Mouse (Mus musculus) MEL (cell line): ENCODE measurements around the gene Camk1d.
"Not testable (repeated sequence)": the region's sequence is repeated elsewhere in the genome, so short reads cannot be mapped to it uniquely, and the experiment has no call there.

Experiments used
- CTCF ChIP-seq, 3 experiments: IDR thresholded peaks in 2 of 3; conservative IDR thresholded peaks in 1 of 3; 2 replicates each; pipeline ENCODE4 v1.5.1; 2011 to 2012; ENCODE audit warnings: low read length in 3 of 3, low read depth in 2 of 3, mild to moderate bottlenecking in 2 of 3, improper control_type of control experiment in 1 of 3, inconsistent platforms in 1 of 3, mixed read lengths in 1 of 3, moderate library complexity in 1 of 3; ENCODE audit not compliant: control insufficient read depth in 1 of 3, insufficient read depth in 1 of 3, poor library complexity in 1 of 3, severe bottlenecking in 1 of 3
- ETS1 ChIP-seq: IDR thresholded peaks from 2 replicates; pipeline ENCODE4 v1.6.1; 2012; ENCODE audit warnings: low read depth, mild to moderate bottlenecking, inconsistent platforms, low read length, improper control_type of control experiment, moderate library complexity
- NRF1 ChIP-seq: IDR thresholded peaks from 2 replicates; pipeline ENCODE4 v1.6.1; 2014; ENCODE audit warnings: low read depth, mild to moderate bottlenecking, inconsistent platforms, low read length, improper control_type of control experiment, moderate library complexity; ENCODE audit not compliant: poor library complexity, insufficient read depth, severe bottlenecking
- SIN3A ChIP-seq: IDR thresholded peaks from 2 replicates; pipeline ENCODE4 v1.6.1; 2012; ENCODE audit warnings: low read length, improper control_type of control experiment, inconsistent platforms
- TBP ChIP-seq: IDR thresholded peaks from 2 replicates; pipeline ENCODE4 v1.8.0; 2011; ENCODE audit warnings: low read depth, low read length, improper control_type of control experiment

DNA sequence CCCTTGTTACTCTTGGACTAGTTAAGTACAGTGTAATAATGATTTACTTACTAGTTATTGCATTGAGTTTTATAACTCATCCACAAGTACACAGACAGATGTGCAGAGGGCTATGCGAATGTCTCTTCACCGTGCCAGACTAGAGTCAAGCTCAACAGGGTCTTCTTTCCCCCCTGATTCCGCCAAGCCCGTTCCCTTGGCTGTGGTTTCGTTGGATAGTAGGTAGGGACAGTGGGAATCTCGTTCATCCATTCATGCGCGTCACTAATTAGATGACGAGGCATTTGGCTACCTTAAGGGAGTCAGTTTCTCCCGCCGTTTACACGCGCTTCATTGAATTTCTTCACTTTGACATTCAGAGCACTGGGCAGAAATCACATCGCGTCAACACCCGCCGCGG lies 335.4 kb downstream of the Camk1d start:
- not testable (repeated sequence) for TF ChIP-seq CTCF (IDR thresholded peaks at IDR 0.05 in 2 of 3, conservative IDR thresholded peaks at IDR 0.05 in 1 of 3; ENCODE audit: control insufficient read depth in 1 of 3, insufficient read depth in 1 of 3, low read depth in 2 of 3, low read length in 3 of 3, poor library complexity in 1 of 3, severe bottlenecking in 1 of 3); ETS1; SIN3A; TBP; NRF1
